Mouse (Mus musculus): ENCODE data around the gene Frrs1l.

Frrs1l gene

DNA sequence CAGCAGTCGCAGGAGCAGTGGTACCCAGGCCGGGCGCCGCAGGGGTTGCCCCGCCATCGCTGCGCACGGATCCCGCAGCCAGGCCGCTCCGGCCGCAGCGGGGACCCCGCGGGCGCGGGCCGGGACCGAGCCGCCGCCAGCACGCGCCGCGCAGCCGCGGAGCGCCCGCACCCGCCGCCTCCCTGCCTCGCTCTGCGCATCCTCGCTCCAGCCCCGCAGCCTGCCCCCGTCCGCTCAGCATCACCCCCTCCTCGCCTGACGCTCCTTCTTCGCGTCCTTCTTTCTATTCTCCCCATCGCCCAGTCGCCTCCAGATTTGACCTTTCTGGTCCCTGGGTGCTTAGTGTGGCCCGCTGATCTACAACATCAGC lies at the start of gene Frrs1l:
TSS of gene Frrs1l (minus strand) at position 177 of the 370 bp plus-strand sequence.
- peak; percentile 31 to 52 for DNase-seq (ENCODE audit: low spot score in 2 of 2)

- peak in 1 of 2 experiments; percentile 55 for DNase-seq (ENCODE audit: low spot score in 2 of 2)
Observed at GRCm38 (mm10) chr4:57039127-57040031, 49.2 kb upstream of the Frrs1l start.

DNA sequence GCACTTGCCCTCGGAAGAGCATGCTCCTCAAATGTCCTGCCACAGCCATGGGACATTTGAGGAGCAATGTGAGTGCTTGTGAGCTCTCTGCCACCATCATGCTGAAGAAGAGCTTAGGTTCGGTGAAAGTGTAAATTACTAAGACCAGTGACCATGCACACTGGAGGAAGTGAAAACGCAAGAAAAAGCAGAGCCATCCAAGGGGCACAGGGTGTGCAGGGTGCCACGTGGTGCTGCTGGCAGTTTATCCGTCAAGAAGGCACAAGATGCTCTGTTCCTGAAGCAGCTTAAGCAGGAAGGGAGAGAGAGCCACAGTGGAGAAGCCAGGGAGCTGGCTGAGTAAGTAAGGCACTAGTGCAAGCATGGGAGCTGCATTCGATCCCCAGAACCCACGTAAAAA lies 47.4 kb upstream of the Frrs1l start:
- no peak for DNase-seq (ENCODE audit: low spot score in 2 of 2)

DNA sequence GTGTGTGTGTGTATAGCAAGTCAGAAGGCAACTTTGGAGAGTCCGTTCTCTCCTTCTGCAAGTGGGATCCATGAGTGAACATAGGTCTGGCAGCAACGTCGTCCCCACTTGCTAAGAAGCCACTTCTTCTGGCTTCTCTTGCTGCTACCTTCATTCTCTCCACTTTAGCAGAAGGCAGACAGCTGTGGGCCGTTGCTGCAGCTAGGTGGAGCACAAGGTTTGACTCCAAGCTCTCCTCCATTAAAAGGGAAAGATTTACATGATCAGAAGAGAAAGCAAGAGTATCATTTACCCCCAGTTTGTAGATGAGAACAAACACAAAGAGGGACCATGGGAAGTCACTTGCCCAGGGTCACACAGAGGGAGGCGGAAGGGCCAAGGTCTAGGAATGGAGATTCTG lies 44.0 kb upstream of the Frrs1l start:
- DNase-seq (ENCODE audit: low spot score in 2 of 2), result no peak

DNA sequence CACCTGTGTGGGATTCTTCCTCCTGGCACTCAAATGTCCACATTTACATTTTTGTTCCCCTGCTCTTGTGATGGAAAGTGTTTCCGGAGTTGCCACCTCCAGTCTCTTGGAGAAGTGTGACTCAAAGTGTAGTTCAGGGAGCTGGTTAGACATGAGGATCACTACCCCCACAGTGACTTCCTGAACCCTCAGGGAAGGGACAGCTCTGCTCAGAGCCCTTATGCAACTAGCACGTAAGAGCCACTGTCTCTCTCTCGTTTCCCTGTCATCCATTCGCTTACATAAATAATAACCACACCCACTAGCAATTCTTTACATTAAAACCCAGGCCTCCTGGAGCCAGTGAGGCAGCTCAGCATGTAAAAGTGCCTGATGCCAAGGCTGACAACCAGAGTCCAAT lies 41.2 kb upstream of the Frrs1l start:
- no peak for DNase-seq (ENCODE audit: low spot score in 2 of 2)

DNA sequence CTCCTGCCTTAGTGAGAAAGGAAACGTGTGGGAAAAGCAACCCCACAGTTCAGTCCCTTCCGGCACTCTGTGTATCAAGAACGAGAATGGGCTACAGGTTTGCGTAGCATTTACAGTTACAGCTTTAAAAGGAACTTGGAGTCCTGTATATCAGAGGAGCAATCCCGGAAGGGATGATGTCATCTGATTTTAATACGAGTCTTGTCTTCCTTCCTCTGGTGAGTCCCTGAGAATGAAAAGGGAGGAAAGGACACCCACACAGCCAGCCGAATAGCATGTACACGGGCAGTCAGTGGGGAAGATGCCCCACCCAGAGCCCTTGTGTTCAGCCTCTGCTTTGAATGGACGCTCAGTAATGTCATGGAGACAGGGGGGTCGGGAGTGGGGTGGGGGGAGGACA lies 37.8 kb upstream of the Frrs1l start:
- no peak for DNase-seq (ENCODE audit: low spot score in 2 of 2)

DNA sequence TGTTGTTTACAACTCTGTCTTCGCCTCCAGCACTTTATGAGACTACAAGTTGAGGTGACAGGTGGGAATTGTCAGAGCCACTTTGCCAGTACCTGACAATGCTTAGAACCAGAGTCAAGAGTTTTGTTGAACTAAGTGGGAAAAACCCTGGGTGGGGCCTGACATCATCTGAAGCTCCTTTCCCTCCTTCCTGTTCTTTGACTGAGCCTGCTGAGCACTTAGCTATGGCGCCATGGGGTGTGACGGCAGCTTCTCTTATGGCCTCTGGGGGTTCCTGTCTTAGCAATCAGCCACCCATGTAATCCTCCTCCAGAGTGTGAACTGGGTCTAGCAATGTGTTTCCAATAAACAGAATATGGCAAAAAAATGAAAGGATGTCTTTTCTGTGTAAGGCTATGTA lies 33.3 kb upstream of the Frrs1l start:
- DNase-seq (ENCODE audit: low spot score in 2 of 2), result no peak

GRCm38 (mm10) chr4:57021288-57021687 lies 31.1 kb upstream of the Frrs1l start:
- no peak for DNase-seq (ENCODE audit: low spot score in 2 of 2)

DNA sequence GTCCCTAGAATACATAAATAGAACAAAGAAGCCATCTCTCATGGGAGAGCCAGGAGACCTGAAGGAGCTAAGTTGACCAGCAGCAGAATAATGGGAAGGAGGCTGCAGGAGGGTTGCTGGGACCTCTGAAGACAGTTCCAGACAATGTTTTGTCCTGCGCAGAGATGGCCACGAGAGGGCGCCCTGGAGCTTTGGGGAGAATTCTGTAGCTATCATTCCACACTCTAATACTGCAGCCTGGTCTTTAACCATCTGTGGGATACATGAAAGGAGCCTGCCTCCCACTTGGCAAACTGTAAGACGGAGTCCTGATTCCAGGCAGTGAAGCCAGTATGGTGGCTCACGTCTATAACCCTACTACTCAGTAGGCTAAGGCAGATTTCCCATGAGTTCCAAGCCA lies 27.0 kb upstream of the Frrs1l start:
- DNase-seq (ENCODE audit: low spot score in 2 of 2), result peak in 1 of 2 experiments; percentile 71

DNA sequence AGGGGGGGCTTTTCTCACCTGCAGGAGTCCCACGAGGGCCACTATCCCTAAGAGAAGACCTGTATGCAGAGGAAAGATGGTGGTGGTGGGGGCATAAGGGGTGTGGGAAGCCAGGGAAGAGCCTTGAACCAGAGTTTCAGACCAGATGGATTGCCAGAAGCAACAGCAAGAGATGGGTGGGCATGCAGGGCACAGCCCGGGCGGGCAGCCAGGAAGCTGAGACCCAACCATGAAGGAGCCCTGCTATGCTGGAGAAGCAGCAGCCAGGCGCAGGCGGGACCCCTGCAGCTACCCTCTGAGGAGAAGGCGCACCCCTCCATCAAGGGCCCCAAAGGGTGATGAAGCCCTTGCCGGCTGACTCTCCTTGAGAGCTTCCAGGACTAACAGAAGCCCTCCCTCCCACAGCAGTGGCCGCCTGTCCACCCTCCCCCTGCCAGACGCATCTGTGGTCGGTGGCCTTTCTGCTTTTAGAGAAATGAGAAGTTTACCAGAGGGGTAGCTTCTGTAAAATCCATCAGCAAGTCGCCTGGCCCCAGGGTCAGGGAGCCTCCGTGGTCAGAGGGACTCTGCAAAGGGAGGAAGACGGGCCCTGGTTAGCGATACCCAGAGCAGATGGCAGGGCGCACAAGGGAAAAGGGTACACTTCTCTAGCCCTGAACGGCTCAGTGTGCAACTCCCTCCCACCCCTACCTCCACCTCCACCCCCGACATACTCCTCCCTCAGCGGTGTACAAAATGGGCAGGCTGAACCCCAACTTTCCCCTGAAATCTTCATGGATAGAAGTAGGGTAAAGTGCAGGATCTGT lies 26.4 kb upstream of the Frrs1l start:
- no peak for DNase-seq (ENCODE audit: low spot score in 2 of 2)

DNA sequence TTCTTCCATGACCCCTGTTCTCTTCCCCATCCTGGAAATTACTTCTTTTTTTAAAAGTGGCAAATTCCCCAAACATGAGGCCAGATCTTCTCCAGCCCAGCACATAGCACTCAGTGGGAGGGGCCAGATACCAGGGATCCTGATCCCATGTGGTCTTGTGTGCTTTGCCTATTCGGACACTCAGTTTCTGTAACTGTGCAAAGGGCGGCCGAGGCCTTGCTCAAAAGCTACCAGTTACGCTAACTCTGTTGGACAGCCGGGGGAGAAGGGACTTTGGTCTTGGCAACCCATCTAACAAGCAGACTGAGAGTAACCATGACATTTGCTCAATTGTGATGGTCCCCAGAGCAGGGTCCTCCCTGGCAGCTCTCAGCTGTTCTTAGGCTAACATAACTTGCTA lies 24.8 kb upstream of the Frrs1l start:
- no peak for DNase-seq (ENCODE audit: low spot score in 2 of 2)

DNA sequence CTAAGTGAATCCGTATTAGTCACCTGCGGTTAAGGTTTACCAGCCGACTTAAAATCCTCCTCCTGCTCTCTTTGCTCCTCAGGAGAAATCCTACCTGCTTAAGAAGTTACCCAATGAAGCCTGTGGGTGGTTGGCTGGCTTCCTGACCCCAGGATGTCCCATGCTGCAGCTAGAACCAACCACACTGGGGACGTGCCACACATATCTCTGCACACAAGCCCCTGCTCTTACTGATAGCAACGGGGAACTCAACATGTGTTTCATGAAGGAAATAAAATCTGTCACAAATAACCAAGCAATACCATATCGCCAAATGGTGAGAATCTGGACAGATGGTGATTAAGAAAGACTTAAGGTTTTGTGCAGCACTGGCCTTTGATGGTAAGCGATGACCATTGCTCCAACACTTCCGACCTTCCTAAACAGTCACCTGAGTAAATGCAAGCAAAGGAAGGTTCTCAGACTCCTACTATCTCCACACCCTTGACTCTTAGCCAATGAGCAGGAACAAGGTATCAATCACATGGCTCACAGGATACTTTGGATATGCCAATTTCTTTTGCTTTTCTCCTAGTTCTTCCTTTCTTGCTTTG lies 21.4 kb upstream of the Frrs1l start:
- no peak for DNase-seq (ENCODE audit: low spot score in 2 of 2)

DNA sequence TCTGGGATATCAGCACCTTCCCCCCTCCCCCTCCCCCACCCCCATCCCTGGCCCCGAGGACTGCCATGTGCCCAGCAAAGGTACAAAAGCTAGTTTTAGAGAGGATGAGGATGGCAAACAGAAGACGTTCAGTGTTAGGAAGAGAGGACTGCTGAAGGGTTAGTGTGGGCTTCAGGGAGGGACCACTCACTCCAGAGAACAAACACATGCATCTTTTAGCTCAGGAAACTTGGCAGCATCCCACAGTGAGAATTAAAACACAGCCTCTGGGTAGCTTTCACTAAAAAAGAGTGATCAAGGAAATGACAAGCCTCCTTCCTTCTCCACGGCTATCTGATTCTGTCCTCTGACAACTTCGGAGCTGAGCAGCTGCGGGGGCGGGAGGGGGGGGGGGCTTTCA lies 20.7 kb upstream of the Frrs1l start:
- peak in 1 of 2 experiments; percentile 23 for DNase-seq (ENCODE audit: low spot score in 2 of 2)

GRCm38 (mm10) chr4:57010425-57010824 lies 20.2 kb upstream of the Frrs1l start:
- DNase-seq (ENCODE audit: low spot score in 2 of 2), result no peak

DNA sequence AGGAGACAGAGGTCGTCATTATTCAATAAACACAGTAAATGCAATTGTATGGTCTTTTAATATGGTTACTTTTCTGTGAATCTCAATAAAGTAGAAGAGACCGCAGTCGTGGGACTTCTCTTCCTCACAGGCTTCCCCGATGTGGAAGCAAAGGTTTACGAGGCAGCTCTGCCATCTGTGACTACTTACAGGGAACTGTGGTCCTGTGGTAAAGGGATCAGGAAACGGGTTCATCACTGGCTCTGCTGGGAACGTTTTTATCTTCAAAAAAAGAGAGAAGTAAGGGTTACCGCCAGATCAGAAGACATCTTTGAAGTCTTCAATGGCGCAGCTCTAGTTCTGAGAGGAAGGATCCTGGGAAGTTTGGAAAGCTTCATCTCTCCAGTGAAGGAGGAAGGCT lies 17.5 kb upstream of the Frrs1l start:
- no peak for DNase-seq (ENCODE audit: low spot score in 2 of 2)

- no peak for DNase-seq (ENCODE audit: low spot score in 2 of 2)
Observed at GRCm38 (mm10) chr4:57005011-57005410, 14.8 kb upstream of the Frrs1l start.

GRCm38 (mm10) chr4:57003886-57004285 lies 13.7 kb upstream of the Frrs1l start:
- DNase-seq (ENCODE audit: low spot score in 2 of 2), result no peak

DNA sequence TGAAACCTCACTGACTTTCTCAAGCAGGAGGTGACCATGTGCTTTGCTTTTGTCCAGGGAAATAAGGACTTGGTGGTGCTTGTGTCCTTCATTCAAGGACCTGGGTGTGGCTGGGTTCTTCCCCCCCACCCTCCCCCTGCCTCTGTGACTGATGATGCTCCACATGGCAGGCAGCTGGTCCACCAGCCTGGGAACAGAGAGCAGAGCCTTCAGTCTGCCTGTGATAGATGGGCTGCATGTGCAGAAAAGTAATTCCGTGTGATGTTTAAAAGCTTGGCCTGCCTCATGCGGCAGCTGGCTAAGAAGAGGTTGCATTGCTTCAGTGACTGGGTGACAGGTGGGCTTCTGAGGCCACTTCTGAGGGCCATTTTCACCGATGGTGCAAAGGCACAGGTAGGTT lies 12.6 kb upstream of the Frrs1l start:
- DNase-seq (ENCODE audit: low spot score in 2 of 2), result no peak

DNA sequence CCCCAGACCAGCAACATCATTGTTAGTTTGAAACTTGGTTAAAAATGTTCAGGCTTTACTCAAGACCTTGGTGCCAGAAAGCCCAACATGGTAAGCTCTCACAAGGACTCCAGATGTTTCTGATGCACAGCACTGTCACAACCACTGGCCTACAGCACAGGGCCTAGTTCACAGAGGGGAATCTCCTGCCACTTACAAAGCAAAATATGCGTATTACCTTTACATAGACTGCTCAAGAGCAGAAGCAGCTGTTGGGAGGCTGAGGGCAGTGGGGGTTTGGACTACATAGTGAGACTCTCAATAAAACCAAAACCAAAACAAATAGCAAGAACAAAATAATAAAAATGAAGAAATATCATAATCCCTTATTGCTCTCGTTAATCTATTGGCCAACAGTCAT lies 11.2 kb upstream of the Frrs1l start:
- no peak for DNase-seq (ENCODE audit: low spot score in 2 of 2)

DNA sequence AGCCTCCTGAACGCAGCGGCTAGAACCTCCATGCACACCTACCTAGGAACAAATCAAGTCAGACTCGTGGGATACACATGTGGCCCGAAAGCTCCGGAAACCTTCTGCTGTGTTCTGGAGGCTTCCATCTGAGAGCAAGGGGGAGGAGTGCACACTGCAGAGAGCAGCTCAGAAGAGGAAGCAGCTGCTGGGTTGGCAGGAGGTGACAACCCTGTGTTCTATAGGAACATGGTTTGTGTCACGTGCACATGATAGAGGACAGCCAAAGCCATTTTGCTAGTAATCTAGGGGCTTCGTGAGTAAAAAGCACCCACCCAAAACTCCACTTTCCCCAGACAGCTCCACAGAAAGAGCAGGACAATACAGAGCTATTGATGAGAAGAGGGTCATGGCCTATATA lies 3.1 kb upstream of the Frrs1l start:
- DNase-seq (ENCODE audit: low spot score in 2 of 2), result no peak

DNA sequence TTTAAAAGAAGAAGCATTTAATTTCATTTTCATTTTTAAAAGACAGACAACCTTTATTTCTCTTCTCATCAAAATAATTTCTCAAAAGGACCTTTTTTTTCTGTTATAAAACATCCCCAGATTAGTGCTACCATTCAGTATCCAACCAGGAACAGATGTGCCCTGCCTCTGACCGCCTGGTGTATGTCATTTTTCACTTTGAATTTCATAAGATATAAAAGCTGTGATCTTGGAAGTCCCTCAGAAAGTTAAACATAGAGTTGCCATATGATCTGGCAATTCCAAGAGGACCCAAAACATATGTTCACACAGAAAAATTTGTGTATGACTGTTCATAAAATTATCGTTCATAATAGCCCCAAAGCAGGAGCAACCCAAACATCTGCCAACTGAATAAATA lies 1.8 kb upstream of the Frrs1l start:
- no peak for DNase-seq (ENCODE audit: low spot score in 2 of 2)

GRCm38 (mm10) chr4:56989431-56990214 lies 568 bp downstream of the Frrs1l start:
- peak in 1 of 2 experiments; percentile 64 for DNase-seq (ENCODE audit: low spot score in 2 of 2)

All from left cerebral cortex, adult 9 months (tissue).